ENCODE assay signal across 12 mouse cellular contexts in the genomic region with DNA sequence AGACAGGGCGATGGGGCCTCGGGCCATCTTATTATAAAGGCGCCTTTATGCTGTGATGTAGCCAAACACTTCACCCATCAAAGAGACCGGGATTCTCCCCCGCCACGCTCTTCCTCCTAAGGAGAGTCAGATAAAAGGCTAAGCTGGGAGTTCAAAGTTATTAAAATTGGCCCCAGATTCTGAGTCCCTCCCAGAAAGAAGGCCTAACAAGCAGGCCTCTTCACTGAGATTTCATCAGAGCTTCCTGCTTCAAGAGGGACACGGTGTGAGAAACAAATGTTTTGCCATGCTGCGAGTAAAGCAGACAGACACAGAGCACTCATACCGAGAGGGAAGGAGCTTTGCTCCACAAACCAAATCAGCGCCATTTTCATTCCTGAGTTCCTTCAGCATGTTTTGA. TPM values are rescaled to one million over a fixed set of nuclear protein-coding genes. Genes with fewer than 3 reads are reported as not detected.
DNase-seq lines count a peak whose midpoint lies in the region; ATAC-seq and TF ChIP-seq lines count a peak whose summit lies in the region.
"Had no signal": no experiment of that assay in that cellular context is flagged by ENCODE, and none has a peak within 500 bp of the region (broad histone marks: within the 10 kb centered on the region; RNA-seq: fewer than 3 reads in every experiment).

No protein-coding gene starts in this region.

- 65% methylated on average over 10 of the region's 10 CpGs for WGBS in heart, embryonic 14.5 days
- 54% methylated on average over 10 of the region's 10 CpGs for WGBS in stomach, embryonic 14.5 days
- 64% methylated on average over 10 of the region's 10 CpGs for WGBS in stomach, postnatal 0 days
- 47% methylated on average over 10 of the region's 10 CpGs for WGBS in limb, embryonic 13.5 days

- H3K27me3 ChIP-seq in heart, embryonic 14.5 days (ENCODE audit: control insufficient read depth, insufficient read depth, low read length) = no peaks in the 10 kb centered on the region
- no peaks in the 10 kb centered on the region for H3K27me3 ChIP-seq in stomach, embryonic 14.5 days (ENCODE audit: control insufficient read depth, insufficient read depth, low read length)
- no peaks in the 10 kb centered on the region for H3K27me3 ChIP-seq in stomach, postnatal 0 days (ENCODE audit: control insufficient read depth, insufficient read depth, low read length)
- H3K27me3 ChIP-seq in limb, embryonic 13.5 days = no peaks in the 10 kb centered on the region
- H3K27me3 ChIP-seq: liver, embryonic 13.5 days had no signal

- no peak for TF ChIP-seq EP300 in stomach, postnatal 0 days (optimal IDR thresholded peaks at IDR 0.05)

- H3K9me3 ChIP-seq in heart, embryonic 14.5 days (ENCODE audit: control insufficient read depth, low read length) = no peaks in the 10 kb centered on the region
- no peaks in the 10 kb centered on the region for H3K9me3 ChIP-seq in stomach, embryonic 14.5 days (ENCODE audit: control insufficient read depth, low read depth, low read length)
- no peaks in the 10 kb centered on the region for H3K9me3 ChIP-seq in stomach, postnatal 0 days (ENCODE audit: control insufficient read depth, low read length)
- no peaks in the 10 kb centered on the region for H3K9me3 ChIP-seq in limb, embryonic 13.5 days
- H3K9me3 ChIP-seq: liver, embryonic 13.5 days had no signal

- ATAC-seq in heart, embryonic 14.5 days (ENCODE audit: insufficient number of reproducible peaks, insufficient read depth, low FRiP score, low read depth) = no peak
- ATAC-seq in stomach, embryonic 14.5 days (ENCODE audit: insufficient number of reproducible peaks, insufficient read depth, low FRiP score, low read depth) = no peak
- no peak for ATAC-seq in stomach, postnatal 0 days (ENCODE audit: low FRiP score, low TSS enrichment)
- ATAC-seq in limb, embryonic 13.5 days (ENCODE audit: low FRiP score, low read depth) = no peak

- TF ChIP-seq CTCF in stomach, postnatal 0 days (IDR thresholded peaks at IDR 0.05; ENCODE audit: low read depth) = no peak

- H3K9ac ChIP-seq in heart, embryonic 14.5 days (ENCODE audit: low read length) = no peak overlapping the region
- H3K9ac ChIP-seq in stomach, embryonic 14.5 days (replicated peaks; ENCODE audit: low read depth, low read length) = no peak overlapping the region
- H3K9ac ChIP-seq in stomach, postnatal 0 days (ENCODE audit: low read length) = no peak overlapping the region
- no peak overlapping the region for H3K9ac ChIP-seq in limb, embryonic 13.5 days
- H3K9ac ChIP-seq: liver, embryonic 13.5 days had no signal

- H3K4me3 ChIP-seq in heart, embryonic 14.5 days (ENCODE audit: control insufficient read depth in 1 of 2, insufficient read depth in 1 of 2, low read depth in 1 of 2, low read length in 2 of 2) = no peak overlapping the region
- H3K4me3 ChIP-seq in stomach, embryonic 14.5 days (ENCODE audit: low read depth, low read length) = no peak overlapping the region
- H3K4me3 ChIP-seq in stomach, postnatal 0 days (ENCODE audit: low read depth, low read length) = no peak overlapping the region
- H3K4me3 ChIP-seq in limb, embryonic 13.5 days = no peak overlapping the region
- H3K4me3 ChIP-seq: liver, embryonic 13.5 days had no signal

- 0 out of 2 replicates have a peak overlapping the region, but pooled peaks have one; percentile 8 for H3K4me2 ChIP-seq in heart, embryonic 14.5 days (ENCODE audit: low read length)
- peak overlapping the region; percentile 5; the same call in 1 of the 2 replicates for H3K4me2 ChIP-seq in stomach, embryonic 14.5 days (replicated peaks; ENCODE audit: low read depth, low read length)
- no peak overlapping the region for H3K4me2 ChIP-seq in stomach, postnatal 0 days (replicated peaks; ENCODE audit: low read depth)
- H3K4me2 ChIP-seq in limb, embryonic 13.5 days (replicated peaks) = peak overlapping the region; percentile 41
- H3K4me2 ChIP-seq: liver, embryonic 13.5 days had no signal

- peaks cover 26 to 29% of the 10 kb centered on the region in 2 experiments for H3K4me1 ChIP-seq in heart, embryonic 14.5 days (ENCODE audit: control insufficient read depth in 2 of 2, insufficient read depth in 2 of 2, low read length in 2 of 2)
- H3K4me1 ChIP-seq in stomach, embryonic 14.5 days (ENCODE audit: control insufficient read depth, insufficient read depth, low read length) = peaks cover 22% of the 10 kb centered on the region; the same call in 1 of the 2 replicates
- no peaks in the 10 kb centered on the region for H3K4me1 ChIP-seq in stomach, postnatal 0 days (replicated peaks; ENCODE audit: control insufficient read depth, insufficient read depth)
- peaks cover 32% of the 10 kb centered on the region for H3K4me1 ChIP-seq in limb, embryonic 13.5 days

- DNase-seq in heart, adult 8-10 months (ENCODE audit: low spot score) = no peak
- no peak for DNase-seq in stomach, postnatal 0 days (ENCODE audit: low spot score)
- no peak for DNase-seq in cerebellum, adult 11 months
- DNase-seq in c-Kit-positive CD71-positive TER-119-positive erythroid progenitor cells, embryonic 14.5 days (ENCODE audit: low spot score) = no peak
- no peak for DNase-seq in adrenal gland, adult (ENCODE audit: inconsistent age in 2 of 2, low spot score in 1 of 2)
- DNase-seq: gastrocnemius, postnatal 36 days; liver, embryonic 13.5 days; right cerebral cortex, postnatal 25 days; thymus, adult 2 months had no signal

- H3K27ac ChIP-seq in heart, embryonic 14.5 days (replicated peaks in 1 of 2; ENCODE audit: control insufficient read depth in 1 of 2, insufficient read depth in 1 of 2, low read depth in 2 of 2, low read length in 2 of 2) = no peak overlapping the region
- peak overlapping the region; percentile 48; the same call in 1 of the 2 replicates for H3K27ac ChIP-seq in stomach, embryonic 14.5 days (ENCODE audit: low read length)
- no peak overlapping the region for H3K27ac ChIP-seq in stomach, postnatal 0 days (replicated peaks)
- peak overlapping the region; percentile 22; the same call in 1 of the 2 replicates for H3K27ac ChIP-seq in limb, embryonic 13.5 days
- H3K27ac ChIP-seq: liver, embryonic 13.5 days had no signal

- H3K36me3 ChIP-seq in heart, embryonic 14.5 days (ENCODE audit: control insufficient read depth, insufficient read depth, low read length) = no peaks in the 10 kb centered on the region
- H3K36me3 ChIP-seq in stomach, embryonic 14.5 days (ENCODE audit: control insufficient read depth, insufficient read depth, low read length) = no peaks in the 10 kb centered on the region
- H3K36me3 ChIP-seq in stomach, postnatal 0 days (ENCODE audit: control insufficient read depth, insufficient read depth, low read length) = no peaks in the 10 kb centered on the region
- H3K36me3 ChIP-seq in limb, embryonic 13.5 days = no peaks in the 10 kb centered on the region; the same call in 1 of the 2 replicates
- H3K36me3 ChIP-seq: liver, embryonic 13.5 days had no signal

RNA-seq across cellular contexts. Expression of gene Ssr1, which starts 26.5 kb away (rescaled TPM):
- polyA plus RNA-seq in heart, embryonic 14.5 days (2014; fragmentation: Nextera tagmentation; extraction: Ambion mirVana) = 82.9 and 90.1 TPM in 2 replicates
- total RNA-seq in heart, adult 8-10 months (2022) = 10 to 100 TPM; 36.3 to 44.8 (median 42.9) TPM
- polyA plus RNA-seq in stomach, embryonic 14.5 days (2014; fragmentation: Nextera tagmentation; extraction: Ambion mirVana) = 98.5 and 115 TPM in 2 replicates
- 76.8 and 85.8 TPM in 2 replicates for polyA plus RNA-seq in stomach, postnatal 0 days (2015; fragmentation: Nextera tagmentation; extraction: Ambion mirVana)
- polyA plus RNA-seq in limb, embryonic 13.5 days (2015; fragmentation: Nextera tagmentation; extraction: Ambion mirVana) = 143 and 150 TPM in 2 replicates

Comparison
In these comparisons a context has a peak if more than half of its experiments do, and no peak if none do; other contexts are left out.
1. H3K27ac ChIP-seq: peak in stomach, embryonic 14.5 days (single experiment) and limb, embryonic 13.5 days (single experiment); none in heart, embryonic 14.5 days (0 of 2) and stomach, postnatal 0 days (single experiment).